Mouse (Mus musculus) 3T3-L1 (cell line): ENCODE results near the gene Olfr1098.

Source experiments
- DNase-seq: peaks from one replicate; pipeline ENCODE4 v3.0.0-alpha.2; 2015; ENCODE audit warnings: low read depth, low spot score

The Olfr1098 gene

DNA sequence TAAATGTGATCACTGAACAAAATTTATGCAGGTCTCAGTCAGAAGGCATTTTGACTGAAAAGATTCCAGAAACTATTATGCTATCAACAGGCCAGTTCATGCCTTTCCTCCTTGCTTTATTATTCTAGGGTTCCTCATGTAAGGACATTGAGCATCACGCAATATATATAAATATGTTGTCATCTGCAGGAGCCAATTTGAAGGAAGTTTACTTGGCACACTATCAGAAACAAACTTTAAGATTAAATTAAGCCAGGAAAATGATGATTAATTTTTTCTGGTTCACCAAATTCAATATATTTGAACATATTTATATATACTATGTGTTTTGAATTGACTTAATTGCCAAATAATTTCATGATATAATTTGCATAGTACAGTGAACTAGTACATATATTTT, at the start of gene Olfr1098:
Gene Olfr1098, minus strand, starts transcription at position 101 of the 400 bp plus-strand sequence.
- no peak for DNase-seq

DNA sequence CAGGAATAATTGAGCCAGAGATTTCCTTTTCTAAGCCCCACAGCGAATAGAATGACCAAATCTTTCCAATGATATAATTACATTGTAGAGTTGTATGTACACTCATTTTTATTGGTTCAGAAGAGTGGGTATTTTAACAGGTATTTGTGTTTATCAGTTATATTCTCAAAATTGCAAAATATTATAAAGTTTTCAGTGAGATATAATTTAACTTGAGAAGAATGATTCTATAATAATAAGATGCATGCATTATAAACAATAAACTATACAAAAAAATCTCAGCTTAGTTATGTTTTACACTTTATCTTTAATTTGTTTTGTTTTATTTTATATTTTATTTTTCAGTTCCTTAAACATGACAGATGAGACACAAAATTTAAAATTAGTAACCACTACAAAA, 36.2 kb upstream of the Olfr1098 start, which contains the start of gene Olfr1099:
Gene Olfr1099, minus strand, starts transcription at position 101 of the 400 bp plus-strand sequence.
- no peak for DNase-seq

DNA sequence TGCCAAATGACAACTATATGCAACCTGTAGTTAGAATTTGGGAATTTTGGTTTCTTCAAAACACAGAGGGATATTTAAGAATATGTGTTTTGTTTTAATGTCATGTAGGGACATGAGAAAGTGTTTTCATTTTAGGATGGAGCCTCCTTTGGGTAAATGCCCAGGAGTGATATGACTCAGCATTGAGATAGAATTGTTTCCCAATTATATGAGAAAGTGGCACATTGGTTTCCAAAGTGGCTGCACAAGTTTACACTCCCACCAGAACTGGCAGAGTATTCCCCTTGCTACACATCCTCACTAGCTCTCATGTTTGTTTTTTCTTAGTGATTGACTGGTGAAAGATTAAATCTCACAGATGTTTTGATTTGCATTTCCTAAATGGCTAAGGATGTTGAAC, 2.2 kb upstream of the Olfr1098 start:
- DNase-seq, result no peak

DNA sequence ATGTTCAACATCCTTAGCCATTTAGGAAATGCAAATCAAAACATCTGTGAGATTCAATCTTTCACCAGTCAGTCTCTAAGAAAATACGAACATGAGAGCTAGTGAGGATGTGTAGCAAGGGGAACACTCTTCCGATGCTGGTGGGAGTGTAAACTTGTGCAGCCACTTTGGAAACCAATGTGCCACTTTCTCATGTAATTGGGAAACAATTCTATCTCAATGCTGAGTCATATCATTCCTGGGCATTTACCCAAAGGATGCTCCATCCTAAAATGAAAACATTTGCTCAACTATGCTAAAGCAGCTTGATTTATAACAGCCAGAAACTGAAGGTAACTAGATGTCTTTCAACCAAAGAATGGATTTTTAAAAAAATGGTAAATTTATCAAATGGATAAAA, 18.7 kb downstream of the Olfr1098 start:
- no peak for DNase-seq

DNA sequence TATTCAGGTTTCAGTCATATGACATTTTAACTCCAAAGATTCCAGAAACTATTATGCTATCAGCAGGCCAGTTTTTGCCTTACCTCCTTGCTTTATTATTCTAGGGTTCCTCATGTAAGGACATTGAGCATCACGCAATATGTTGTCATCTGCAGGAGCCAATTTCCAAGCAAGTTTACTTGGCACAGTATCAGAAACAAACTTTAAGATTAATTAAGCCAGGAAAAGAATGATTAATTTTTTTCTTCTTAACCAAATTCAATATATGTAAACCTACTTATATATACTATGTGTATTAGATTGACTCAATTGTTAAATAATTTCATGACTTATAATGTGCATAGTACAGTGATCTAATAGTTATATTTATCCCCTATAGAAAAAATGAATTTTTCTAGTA, 32.2 kb downstream of the Olfr1098 start, which contains the start of gene Olfr1097:
Gene Olfr1097, minus strand, starts transcription at position 101 of the 400 bp plus-strand sequence.
- DNase-seq, result no peak

DNA sequence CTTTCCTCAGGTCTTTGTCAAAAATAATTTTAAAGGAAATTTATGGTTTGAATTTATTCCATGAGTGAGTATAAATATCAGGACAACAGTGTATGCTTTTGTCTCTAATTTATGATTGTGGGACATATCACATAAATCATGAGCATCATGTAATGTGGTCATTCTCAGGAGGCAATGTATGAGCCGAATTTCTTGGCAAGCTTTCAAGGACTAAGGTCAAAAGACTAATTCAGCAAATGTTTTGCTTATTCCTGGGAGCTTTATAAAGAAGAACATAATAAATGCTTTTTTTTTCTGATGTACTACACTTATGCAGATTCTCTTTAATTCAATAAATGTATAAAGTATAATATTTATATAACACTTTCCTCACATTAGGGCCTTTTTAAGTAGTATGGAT, 49.6 kb downstream of the Olfr1098 start, which contains the start of gene Gm13723:
Gene Gm13723, minus strand, starts transcription at position 101 of the 400 bp plus-strand sequence.
- no peak for DNase-seq
